Mouse (Mus musculus): ENCODE data around the gene Fam20a. TPM values are rescaled to one million over a fixed set of nuclear protein-coding genes. Genes with fewer than 3 reads are reported as not detected.
A peak's percentile ranks its signal among the peaks of the same experiment; 100 is the strongest.

Gene Fam20a
- total RNA-seq, 2 experiments from 2014 or later, result 5.1 to 5.8 TPM

DNA sequence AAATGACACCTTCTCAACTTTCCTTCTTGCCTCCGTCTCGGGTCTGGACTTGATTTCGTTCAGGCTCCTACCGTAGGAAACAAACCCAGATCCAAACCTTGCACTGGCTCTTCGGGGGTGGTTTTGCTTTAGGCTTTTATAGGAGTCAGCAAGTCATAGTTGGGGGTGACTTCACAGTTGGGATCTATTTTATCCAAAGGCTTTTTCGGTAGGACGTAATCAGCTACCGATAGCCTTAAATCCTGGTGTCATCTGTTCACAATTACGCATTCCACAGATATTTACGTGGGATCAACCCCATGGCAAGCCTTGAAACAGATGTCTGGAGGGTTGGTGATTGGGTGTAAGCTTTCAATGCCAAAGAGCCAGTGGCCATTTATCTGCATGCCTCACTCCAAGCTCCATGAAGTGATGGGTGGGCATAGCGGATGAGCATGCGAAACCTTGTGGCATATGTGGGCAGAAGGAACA, 6.7 kb downstream of the Fam20a start:
- no peak for DNase-seq

DNA sequence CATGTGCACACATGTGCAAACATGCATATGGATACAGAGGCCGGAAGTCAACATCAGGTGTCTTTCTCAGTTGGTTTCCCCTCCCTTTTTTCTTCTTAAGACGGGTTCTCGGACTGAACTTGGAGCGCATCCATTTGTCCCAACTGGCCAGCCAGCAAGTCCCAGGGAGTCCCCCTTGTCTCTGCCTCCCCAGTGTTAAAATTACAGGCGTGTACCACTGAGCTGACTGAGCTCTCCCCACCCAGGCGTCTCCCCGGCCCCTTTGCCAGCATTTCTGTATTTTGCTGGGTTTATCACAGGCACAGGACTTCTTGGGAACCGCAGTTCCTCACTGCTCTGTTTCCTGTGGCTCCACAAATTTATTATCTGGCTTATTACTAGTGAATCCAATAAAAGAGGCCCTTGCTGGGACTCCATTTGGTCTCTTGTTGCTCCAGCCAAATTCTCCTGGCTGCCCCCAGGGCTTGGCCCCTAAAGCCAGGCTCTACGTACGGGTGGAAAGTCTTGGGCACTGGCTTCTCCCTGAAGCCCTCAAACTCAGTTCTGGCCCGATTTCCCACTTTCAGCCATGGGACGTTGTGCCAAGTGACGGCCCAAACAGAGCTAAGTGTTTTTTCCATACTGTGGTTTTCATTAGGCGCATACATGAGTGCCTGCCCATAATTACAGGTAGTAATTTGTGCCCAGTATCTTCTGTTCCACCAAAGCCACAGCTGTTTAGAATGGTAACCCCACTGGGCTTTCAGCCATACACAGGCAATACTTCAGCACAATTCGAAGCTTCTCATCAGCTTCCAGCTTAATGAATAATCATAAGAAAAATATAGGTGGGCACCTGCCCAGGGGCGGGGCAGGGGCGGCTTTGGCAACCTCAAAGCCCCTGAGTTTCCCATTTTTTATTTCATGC, 7.5 kb downstream of the Fam20a start:
- DNase-seq, result no peak

- DNase-seq, result no peak
Measured at GRCm38 (mm10) chr11:109709501-109709900, 12.6 kb downstream of the Fam20a start.

GRCm38 (mm10) chr11:109708786-109709185, 13.3 kb downstream of the Fam20a start:
- DNase-seq, result no peak

GRCm38 (mm10) chr11:109707442-109707841, 14.6 kb downstream of the Fam20a start:
- DNase-seq, result no peak

GRCm38 (mm10) chr11:109706586-109706985, 15.5 kb downstream of the Fam20a start:
- DNase-seq, result no peak

DNA sequence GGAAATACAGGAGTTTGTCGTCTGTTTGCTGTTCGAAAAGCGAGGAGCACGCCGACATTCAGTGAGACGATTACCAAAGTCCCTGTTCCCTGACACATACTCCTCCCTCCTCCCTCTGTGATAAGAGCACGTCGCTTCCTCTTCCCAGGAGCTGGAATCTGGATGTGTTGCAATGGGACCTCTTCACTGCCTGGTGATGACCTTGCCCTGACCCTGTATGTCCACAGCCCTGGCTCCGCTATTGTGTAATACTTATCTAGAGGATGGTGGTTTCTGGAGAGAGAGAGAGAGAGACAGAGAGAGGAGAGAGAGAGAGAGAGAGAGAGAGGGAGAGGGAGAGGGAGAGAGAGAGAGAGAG, 16.0 kb downstream of the Fam20a start:
- no peak for DNase-seq

DNA sequence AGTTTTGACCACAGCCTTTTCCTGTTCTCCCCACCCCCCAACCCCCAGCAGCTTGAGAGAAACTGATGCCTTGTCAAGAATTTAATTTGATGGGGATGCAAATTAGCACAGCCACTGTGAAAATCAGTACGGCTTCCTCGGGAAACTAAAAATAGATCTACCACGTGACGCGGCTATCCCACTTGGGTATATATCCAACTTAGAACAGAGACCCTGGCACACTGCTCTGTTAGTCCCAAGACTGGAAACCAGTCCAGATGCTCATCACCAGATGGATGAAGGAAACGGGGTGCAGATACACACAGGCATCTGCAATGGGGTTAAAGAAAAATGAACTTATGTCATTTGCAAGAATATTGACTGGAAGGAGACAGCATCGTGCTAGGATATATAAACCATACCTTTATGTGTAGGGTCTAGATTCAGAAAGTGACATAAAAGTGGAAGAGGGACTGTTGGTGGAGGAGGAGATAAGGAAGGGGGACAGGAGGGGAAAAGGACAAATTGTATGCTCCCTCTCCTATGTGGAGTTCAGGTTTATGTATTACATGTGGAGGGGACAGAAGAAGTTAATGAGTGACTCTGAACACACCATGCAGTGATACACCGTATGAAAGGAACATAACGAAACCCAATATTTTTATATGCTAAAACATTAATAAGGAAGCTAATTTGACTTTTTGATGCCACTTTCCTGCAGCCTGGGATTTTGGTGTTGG, 16.6 kb downstream of the Fam20a start:
- no peak for DNase-seq

- no peak for DNase-seq
Measured at GRCm38 (mm10) chr11:109704311-109705205, 17.5 kb downstream of the Fam20a start.

- DNase-seq, result no peak
Measured at GRCm38 (mm10) chr11:109703845-109704244, 18.2 kb downstream of the Fam20a start.

DNA sequence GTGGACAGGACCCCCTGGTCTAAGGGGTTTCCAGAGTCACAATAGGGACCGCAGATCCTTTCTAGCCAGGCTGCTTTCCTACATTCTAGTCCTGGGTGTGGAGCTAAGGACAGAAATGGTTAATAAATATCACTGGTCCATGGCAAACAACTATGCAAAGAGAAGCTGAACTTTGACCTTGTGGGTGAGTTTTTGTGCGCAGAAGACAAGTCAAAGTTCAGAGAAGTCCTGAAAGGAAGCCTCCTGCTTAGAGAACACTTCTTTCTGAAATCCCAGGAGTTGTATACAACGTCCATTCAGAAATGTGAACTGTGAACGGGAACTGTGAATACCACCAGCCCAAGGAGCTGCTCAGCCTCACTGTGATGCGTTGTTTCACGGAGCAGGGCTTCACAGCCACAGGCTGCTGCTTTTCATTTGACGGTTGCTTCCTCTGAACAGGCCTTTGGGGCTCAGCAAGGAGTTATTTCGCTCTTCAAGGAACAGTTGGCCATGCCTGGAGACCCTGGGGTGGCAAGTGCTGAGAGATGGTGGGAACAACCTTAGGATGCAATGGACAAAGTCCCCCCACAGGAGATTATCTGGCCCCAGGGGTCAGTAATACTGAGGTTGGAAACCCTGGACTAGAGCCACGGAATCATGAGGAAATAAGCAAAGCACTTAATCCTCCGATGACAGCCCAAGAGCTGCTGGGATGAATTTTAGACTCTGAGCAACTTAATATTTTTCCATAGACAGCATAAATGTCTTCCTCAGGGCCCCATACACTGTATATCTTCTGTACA, 19.9 kb downstream of the Fam20a start:
- no peak for DNase-seq

DNA sequence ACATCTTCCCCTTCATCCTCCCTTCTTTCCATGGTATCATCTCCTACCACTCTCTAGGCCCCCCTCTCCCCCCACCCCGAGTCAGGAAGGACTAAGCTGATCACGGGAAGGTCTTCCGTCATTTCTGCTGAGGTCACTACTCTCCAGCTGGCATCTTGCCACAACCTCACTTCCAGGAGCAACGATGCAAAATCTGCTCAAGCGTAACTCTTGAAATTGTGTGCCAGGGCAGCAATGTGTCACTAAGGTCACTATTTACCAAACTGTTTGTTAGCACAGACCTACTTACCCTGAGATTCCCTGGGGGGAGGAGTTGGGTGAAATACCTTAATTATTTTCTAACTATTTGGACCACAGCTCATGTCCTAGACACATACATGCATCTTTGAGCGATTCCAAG, 21.3 kb downstream of the Fam20a start:
- DNase-seq, result peak; percentile 57

GRCm38 (mm10) chr11:109699784-109700183, 22.3 kb downstream of the Fam20a start:
- no peak for DNase-seq

DNA sequence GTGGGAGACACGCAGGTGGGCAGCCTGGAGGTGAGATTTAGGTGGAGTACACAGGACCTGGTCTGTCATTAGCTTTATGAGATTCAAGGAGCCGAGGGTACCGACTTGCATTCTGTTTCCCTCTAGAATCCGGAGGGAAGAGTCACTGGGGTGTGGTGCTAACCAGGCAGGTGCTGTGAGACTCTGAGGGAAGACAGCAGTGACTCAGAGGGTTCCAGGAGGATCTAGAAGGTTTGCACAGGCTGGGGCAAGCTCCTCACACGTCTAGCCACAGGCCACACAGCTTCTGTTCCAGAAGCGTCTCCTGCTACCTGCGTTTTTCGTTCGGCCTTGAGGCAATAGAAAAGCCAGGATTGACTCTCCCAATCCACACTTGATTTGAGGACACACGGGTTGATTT, 23.3 kb downstream of the Fam20a start:
- no peak for DNase-seq

- DNase-seq, result no peak
Measured at GRCm38 (mm10) chr11:109697089-109697643, 24.9 kb downstream of the Fam20a start.

GRCm38 (mm10) chr11:109696519-109696918, 25.6 kb downstream of the Fam20a start:
- DNase-seq, result no peak

DNA sequence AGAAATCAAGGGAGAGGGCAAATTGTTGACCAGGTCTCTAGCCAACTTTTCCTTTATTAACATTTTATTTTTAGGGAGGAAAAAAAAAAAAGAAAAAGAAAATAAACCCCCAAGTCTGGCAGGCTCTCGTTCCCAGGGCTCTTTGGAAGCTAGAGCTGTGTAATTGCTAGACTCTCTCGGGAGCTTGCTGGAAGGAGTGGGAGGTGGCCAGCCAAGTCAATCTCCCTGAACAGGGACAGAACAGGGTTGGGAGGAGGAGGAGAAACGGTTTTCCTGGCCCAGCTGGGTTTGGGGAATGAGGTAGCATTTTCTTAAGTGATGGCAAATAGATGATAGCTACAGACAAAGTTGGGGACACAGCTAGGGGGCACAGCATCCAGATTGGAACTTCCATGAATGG, 29.3 kb downstream of the Fam20a start:
- peak; percentile 55 for DNase-seq

DNA sequence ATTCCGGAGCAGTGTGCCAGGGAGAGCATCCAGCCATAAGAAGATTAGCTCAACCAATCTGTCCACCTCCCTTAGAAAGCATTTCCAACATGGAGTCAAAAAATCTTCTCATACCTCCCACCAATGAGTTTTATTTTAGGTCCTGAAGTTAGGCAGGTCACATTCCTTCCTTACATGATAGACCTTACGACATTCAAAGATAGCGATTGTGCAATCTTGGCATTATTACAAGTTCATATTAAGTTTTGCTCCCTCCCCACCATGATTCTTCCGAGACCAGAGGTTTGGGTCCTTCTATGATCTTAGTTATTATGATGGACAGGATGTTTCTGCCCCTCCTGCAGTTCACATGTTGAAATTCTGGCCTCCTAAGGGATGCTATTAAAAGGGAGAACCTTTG, 32.5 kb downstream of the Fam20a start:
- no peak for DNase-seq

- DNase-seq, result no peak
Measured at GRCm38 (mm10) chr11:109682221-109682620, 39.9 kb downstream of the Fam20a start.

GRCm38 (mm10) chr11:109681556-109681955, 40.5 kb downstream of the Fam20a start:
- DNase-seq, result no peak

- DNase-seq, result peak; percentile 52
Measured at GRCm38 (mm10) chr11:109680934-109681333, 41.1 kb downstream of the Fam20a start.

All from heart, postnatal 4 days (tissue).